Mouse (Mus musculus) liver, adult 2 months (tissue): ENCODE results near the gene Sim1. TPM values are rescaled to one million over a fixed set of nuclear protein-coding genes. Genes with fewer than 3 reads are reported as not detected.

Experiments
- DNase-seq: peaks from one replicate; pipeline ENCODE4 v3.0.0-alpha.2; 2011; ENCODE audit warnings: low read depth, low spot score; ENCODE audit errors: extremely low read depth
- H3K27ac ChIP-seq: fragments of 200-500 bp; replicated peaks from 2 replicates; pipeline ENCODE4 v1.5.1; 2012; ENCODE audit warnings: low read depth, mild to moderate bottlenecking, control low read depth, inconsistent platforms, low read length; ENCODE audit not compliant: insufficient read depth
- H3K27me3 ChIP-seq: fragments of 200-500 bp; 2 replicates; pipeline ENCODE4 v1.6.1; 2012; ENCODE audit warnings: mild to moderate bottlenecking, moderate library complexity, low read length, inconsistent platforms; ENCODE audit not compliant: control insufficient read depth, insufficient read depth
- H3K36me3 ChIP-seq: fragments of 200-500 bp; 2 replicates; pipeline ENCODE4 v1.6.1; 2012; ENCODE audit warnings: low read length, inconsistent platforms; ENCODE audit not compliant: control insufficient read depth, insufficient read depth
- H3K4me1 ChIP-seq: fragments of 200-500 bp; 2 replicates; pipeline ENCODE4 v1.6.1; 2011; ENCODE audit warnings: low read length; ENCODE audit not compliant: control insufficient read depth, insufficient read depth
- H3K4me3 ChIP-seq: fragments of 200-500 bp; 2 replicates; pipeline ENCODE4 v1.5.1; 2011; ENCODE audit warnings: low read depth, mild to moderate bottlenecking, control low read depth, low read length, moderate library complexity; ENCODE audit not compliant: insufficient read depth
- H3K79me2 ChIP-seq: fragments of 200-500 bp; 2 replicates; pipeline ENCODE4 v1.6.1; 2012; ENCODE audit warnings: inconsistent platforms, mild to moderate bottlenecking, low read length, moderate library complexity; ENCODE audit not compliant: control insufficient read depth, insufficient read depth
- H3K9ac ChIP-seq: fragments of 200-500 bp; 2 replicates; pipeline ENCODE4 v1.6.1; 2012; ENCODE audit warnings: low read depth, mild to moderate bottlenecking, control low read depth, inconsistent platforms, low read length
- CTCF ChIP-seq: fragments of 200-500 bp; IDR thresholded peaks from 2 replicates; pipeline ENCODE4 v1.5.1; 2011; ENCODE audit warnings: low read depth, low read length, control low read depth
- POLR2A ChIP-seq: fragments of 200-500 bp; IDR thresholded peaks from 2 replicates; pipeline ENCODE4 v1.6.1; 2011; ENCODE audit warnings: low read length, control low read depth; ENCODE audit not compliant: insufficient read depth; ENCODE audit errors: extremely low read depth
- WGBS: fragments of 180-500 bp; shearing (Covaris S2); methylation state at CpG from one replicate; pipeline ENCODE4 v1.1.7; 2018; 5-methylcytosine and 5-hydroxymethylcytosine counted together
- polyA plus RNA-seq: library from polyadenylated mRNA; depleted of rRNA; stranded (reverse); fragments of >200 nt; gene quantifications from 2 replicates; pipeline ENCODE4 v1.2.3, GENCODE M21; 2012
- total RNA-seq: library from RNA; depleted of rRNA; stranded (reverse); fragments of >200 nt; gene quantifications from 2 replicates; pipeline ENCODE4 v1.2.3, GENCODE M21; 2014

Gene Sim1
- total and polyA plus RNA-seq, 2 experiments: not detected

DNA sequence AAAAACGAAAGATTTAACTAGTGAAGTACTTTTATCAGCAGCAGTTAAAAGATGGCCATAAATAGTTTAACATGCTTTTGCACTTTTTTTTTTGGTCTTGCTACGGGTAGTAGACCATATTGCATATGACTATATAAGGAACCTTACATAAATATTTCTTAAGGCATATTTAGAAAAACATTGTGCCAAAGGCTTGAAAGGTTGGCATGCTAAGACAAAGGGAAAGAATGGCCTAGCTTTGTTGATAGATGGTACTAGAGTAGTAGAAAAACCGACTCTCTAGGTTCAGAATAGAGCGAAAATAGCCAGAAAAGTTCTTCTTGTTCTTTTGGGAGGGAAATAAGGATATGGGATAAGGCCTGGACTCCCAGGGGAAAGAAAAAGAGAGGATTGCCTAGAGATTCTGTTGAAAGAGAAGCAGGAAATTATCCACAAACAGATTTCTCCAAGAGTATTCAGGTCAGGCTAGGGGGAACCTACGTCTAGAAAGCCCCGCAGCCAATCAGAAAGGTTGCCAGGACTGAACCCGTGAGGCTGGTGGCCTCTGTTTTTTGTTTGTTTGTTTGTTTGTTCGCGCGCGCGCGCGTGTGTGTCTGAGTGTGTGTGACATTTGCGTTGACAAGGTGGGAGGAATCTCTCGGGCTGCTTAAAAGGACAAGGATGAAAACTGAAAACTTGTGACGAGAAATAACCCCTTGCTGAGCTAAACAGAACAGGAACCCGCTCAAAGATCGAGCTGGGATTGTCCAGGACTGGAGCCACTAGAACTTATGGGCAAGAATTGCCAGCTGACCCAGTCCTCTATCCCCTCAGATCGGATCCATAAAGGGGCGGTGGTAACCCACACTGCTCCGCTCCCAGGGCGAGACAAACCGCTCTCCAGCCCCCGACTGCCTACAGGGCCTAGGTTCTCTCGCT is 9.6 kb downstream of the Sim1 start:
- Histone ChIP-seq H3K79me2 (no peaks in the 10 kb centered on the region), H3K27me3 (peaks cover 37% of the 10 kb centered on the region), H3K4me1 (no peaks in the 10 kb centered on the region), H3K9ac (no peak overlapping the region), H3K27ac (no peak overlapping the region), H3K4me3 (no peak overlapping the region), H3K36me3 (no peaks in the 10 kb centered on the region)
- DNase-seq: no peak
- WGBS: 8% methylated on average over 26 of the region's 26 CpGs
- TF ChIP-seq CTCF (no peak), POLR2A (no peak)

DNA sequence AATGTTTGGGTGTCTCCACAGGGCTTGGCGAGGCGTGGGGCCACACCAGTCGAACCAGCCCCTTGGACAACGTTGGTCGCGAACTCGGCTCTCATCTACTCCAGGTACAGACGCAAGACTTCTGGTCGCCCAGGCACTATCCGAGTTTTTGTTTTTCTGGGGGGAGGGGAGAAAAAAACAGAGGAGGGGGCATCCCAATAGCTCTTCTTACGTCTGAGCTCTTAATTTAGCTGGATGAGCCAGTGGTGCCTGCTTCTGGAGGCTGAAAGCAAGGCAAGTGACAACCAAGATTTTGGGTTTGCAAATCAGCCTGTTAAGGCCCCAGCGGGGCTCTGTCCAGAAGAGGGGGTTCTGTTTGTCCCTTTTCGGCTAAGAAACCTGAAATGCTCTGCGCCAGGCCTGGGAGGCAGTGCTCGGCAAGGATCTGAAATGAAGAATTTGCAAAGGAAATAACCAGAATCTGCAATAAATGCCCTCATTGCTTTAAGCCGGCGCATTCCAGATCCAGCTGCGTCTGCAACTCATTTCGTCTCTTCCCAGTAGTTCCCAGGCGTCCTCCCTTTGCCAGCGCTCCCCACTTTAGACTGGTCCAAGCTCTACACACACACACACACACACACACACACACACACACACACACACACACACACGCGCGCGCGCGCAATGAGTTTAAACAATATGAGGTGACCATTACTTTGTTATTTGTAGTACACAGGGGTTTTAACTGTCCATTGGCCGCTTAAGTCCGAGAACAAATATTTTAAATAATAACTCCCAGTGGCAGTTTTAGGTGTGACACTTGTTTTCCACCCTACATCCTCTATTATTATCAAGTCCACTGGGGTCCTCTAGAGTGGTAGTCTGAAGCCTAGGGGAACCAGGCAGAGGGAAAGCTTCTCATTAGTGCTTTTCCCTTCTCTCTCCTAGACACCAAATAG is 10.5 kb downstream of the Sim1 start:
- DNase-seq: no peak
- H3K9ac ChIP-seq: no peak overlapping the region
- H3K79me2 ChIP-seq: no peaks in the 10 kb centered on the region
- TF ChIP-seq POLR2A (no peak), CTCF (no peak)
- no peaks in the 10 kb centered on the region for H3K36me3 ChIP-seq
- WGBS: 16% methylated on average over 29 of the region's 29 CpGs
- no peak overlapping the region for H3K27ac ChIP-seq
- peaks cover 44% of the 10 kb centered on the region for H3K27me3 ChIP-seq
- H3K4me3 ChIP-seq: no peak overlapping the region
- no peaks in the 10 kb centered on the region for H3K4me1 ChIP-seq

DNA sequence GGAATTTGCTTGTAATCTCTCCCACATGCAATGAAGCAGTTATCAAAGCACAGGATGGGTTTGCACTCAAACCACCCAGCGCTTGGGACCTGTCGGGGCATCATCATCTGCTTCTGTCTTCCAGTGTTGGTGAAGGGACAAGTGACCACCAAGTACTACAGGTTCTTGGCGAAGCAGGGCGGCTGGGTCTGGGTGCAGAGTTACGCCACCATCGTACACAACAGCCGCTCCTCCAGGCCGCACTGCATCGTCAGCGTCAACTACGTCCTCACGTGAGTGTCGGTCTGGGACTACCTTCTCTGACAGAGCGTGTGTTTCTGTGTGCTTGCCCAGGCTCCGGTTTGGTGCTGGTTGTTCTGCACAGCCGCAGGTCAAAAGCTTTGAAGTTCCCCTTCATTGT is 15.8 kb downstream of the Sim1 start:
- no peak overlapping the region for H3K4me3 ChIP-seq
- peaks cover 21% of the 10 kb centered on the region for H3K27me3 ChIP-seq
- H3K27ac ChIP-seq: no peak overlapping the region
- TF ChIP-seq POLR2A (no peak), CTCF (no peak)
- H3K9ac ChIP-seq: no peak overlapping the region
- WGBS: 4% methylated on average over 16 of the region's 16 CpGs
- no peaks in the 10 kb centered on the region for H3K36me3 ChIP-seq
- H3K79me2 ChIP-seq: no peaks in the 10 kb centered on the region
- no peak for DNase-seq
- H3K4me1 ChIP-seq: no peaks in the 10 kb centered on the region

DNA sequence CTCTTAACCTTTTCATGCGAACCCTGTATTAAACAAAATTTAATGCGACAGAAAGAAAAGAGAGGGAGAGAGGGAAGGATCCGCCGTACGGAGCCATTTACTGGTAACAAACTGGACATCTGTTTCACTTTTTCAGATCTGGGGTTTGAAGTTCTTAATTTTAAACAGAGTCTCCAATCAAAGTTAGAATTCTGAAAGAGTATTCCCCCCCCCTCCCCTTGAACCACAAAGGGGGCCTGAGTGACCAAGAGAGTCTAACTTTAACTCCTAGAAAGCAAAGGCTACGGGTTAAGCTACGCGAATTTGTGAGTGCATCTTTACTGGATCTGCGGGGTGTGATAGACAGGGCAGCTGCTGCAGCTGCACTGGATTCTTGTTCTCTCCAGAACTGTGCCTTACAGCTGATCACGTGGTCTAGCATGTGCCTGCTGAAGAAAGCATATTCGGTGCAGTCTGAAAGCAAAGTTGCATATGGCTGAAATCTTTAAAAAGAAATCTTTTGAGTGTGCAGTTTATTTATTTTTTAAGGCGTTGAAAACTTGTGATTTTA is 16.4 kb downstream of the Sim1 start:
- Histone ChIP-seq H3K27me3 (peaks cover 21% of the 10 kb centered on the region), H3K79me2 (no peaks in the 10 kb centered on the region), H3K27ac (no peak overlapping the region), H3K9ac (no peak overlapping the region), H3K4me3 (no peak overlapping the region), H3K4me1 (no peaks in the 10 kb centered on the region), H3K36me3 (no peaks in the 10 kb centered on the region)
- no peak for DNase-seq
- no peak for TF ChIP-seq POLR2A
- WGBS: 13% methylated on average over 12 of the region's 12 CpGs

DNA sequence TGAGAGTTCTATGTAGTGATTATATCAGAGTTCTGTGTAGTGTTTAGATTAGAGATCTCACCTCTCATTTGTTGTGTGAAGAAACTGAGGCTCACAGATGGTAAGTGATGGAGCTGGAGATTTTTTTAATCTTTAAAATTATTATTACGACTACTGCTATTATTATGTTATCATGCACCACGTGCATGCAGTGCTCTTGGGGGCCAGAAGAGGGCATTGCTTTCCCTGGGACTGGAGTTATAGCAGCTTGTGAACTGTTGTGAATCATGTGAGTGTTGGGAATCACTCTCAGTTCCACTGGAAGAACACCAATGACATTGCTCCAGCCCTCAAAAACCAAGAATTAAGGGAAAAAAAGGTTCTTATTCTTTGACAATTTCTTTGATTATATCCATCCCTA is 21.1 kb downstream of the Sim1 start:
- no peak for TF ChIP-seq POLR2A
- TF ChIP-seq CTCF: no peak
- H3K4me1 ChIP-seq: no peaks in the 10 kb centered on the region
- DNase-seq: no peak
- no peak overlapping the region for H3K9ac ChIP-seq
- no peaks in the 10 kb centered on the region for H3K79me2 ChIP-seq
- WGBS: 37% methylated on average over 2 of the region's 2 CpGs
- H3K36me3 ChIP-seq: no peaks in the 10 kb centered on the region
- peaks cover 3% of the 10 kb centered on the region; the same call in 1 of the 2 replicates for H3K27me3 ChIP-seq
- H3K27ac ChIP-seq: no peak overlapping the region
- H3K4me3 ChIP-seq: no peak overlapping the region
